Mouse (Mus musculus) MEL (cell line): ENCODE measurements around the gene Slc20a1. TPM values are rescaled to one million over a fixed set of nuclear protein-coding genes. Genes with fewer than 3 reads are reported as not detected.
A peak's percentile ranks its signal among the peaks of the same experiment; 100 is the strongest.

Experiments used
- DNase-seq: peaks from one replicate; pipeline ENCODE4 v3.0.0; 2011; ENCODE audit warnings: low read depth, low spot score
- H3K27ac ChIP-seq: 2 replicates; pipeline ENCODE4 v1.5.1; 2012; ENCODE audit warnings: low read depth, mild to moderate bottlenecking, control low read depth, low read length, moderate library complexity; ENCODE audit not compliant: control insufficient read depth
- H3K27me3 ChIP-seq, 2 experiments: fragments of 150-350 bp in 1 of 2; sonication (generic) in 1 of 2; 2 replicates each; pipeline ENCODE4 v1.6.1; 2012; ENCODE audit warnings: low read length in 2 of 2, mild to moderate bottlenecking in 2 of 2, improper control_type of control experiment in 1 of 2, moderate library complexity in 1 of 2; ENCODE audit not compliant: insufficient read depth in 2 of 2, control insufficient read depth in 1 of 2
- H3K36me3 ChIP-seq, 2 experiments: 2 replicates each; pipeline ENCODE4 v1.6.1; 2012 to 2014; ENCODE audit warnings: low read length in 2 of 2, improper control_type of control experiment in 1 of 2, inconsistent platforms in 1 of 2, mild to moderate bottlenecking in 1 of 2; ENCODE audit not compliant: insufficient read depth in 2 of 2, control insufficient read depth in 1 of 2
- H3K4me1 ChIP-seq, 2 experiments: fragments of 150-350 bp in 1 of 2; sonication (generic) in 1 of 2; 2 replicates each; pipeline ENCODE4 v1.6.1; 2012; ENCODE audit warnings: low read length in 2 of 2, improper control_type of control experiment in 1 of 2, mild to moderate bottlenecking in 1 of 2; ENCODE audit not compliant: insufficient read depth in 2 of 2, control insufficient read depth in 1 of 2
- H3K4me3 ChIP-seq, 2 experiments: fragments of 150-350 bp in 1 of 2; sonication (generic) in 1 of 2; 2 replicates each; pipeline ENCODE4 v1.5.1; 2012; ENCODE audit warnings: low read depth in 2 of 2, low read length in 2 of 2, mild to moderate bottlenecking in 2 of 2, moderate library complexity in 2 of 2, control low read depth in 1 of 2, improper control_type of control experiment in 1 of 2; ENCODE audit not compliant: control insufficient read depth in 1 of 2, insufficient read depth in 1 of 2
- H3K79me2 ChIP-seq: 2 replicates; pipeline ENCODE4 v1.6.1; 2012; ENCODE audit warnings: mild to moderate bottlenecking, low read length, moderate library complexity; ENCODE audit not compliant: control insufficient read depth, poor library complexity, insufficient read depth
- H3K9ac ChIP-seq: 2 replicates; pipeline ENCODE4 v1.6.1; 2012; ENCODE audit warnings: low read depth, mild to moderate bottlenecking, control low read depth, low read length, moderate library complexity; ENCODE audit not compliant: control insufficient read depth, poor library complexity, severe bottlenecking
- H3K9me3 ChIP-seq: fragments of 150-350 bp; sonication (generic); replicated peaks from 2 replicates; pipeline ENCODE4 v1.6.1; 2012; ENCODE audit warnings: mild to moderate bottlenecking, low read length, improper control_type of control experiment, moderate library complexity; ENCODE audit not compliant: insufficient read depth
- CHD1 ChIP-seq: IDR thresholded peaks from 2 replicates; pipeline ENCODE4 v1.6.1; 2012; ENCODE audit warnings: low read depth, mild to moderate bottlenecking, inconsistent platforms, low read length, improper control_type of control experiment
- E2F4 ChIP-seq: IDR thresholded peaks from 2 replicates; pipeline ENCODE4 v1.6.1; 2011; ENCODE audit warnings: low read depth, low read length, improper control_type of control experiment, borderline replicate concordance
- ELF1 ChIP-seq: IDR thresholded peaks from 2 replicates; pipeline ENCODE4 v1.6.1; 2014; ENCODE audit warnings: low read depth, mild to moderate bottlenecking, inconsistent platforms, low read length, improper control_type of control experiment, moderate library complexity
- EP300 ChIP-seq, 2 experiments: IDR thresholded peaks; 2 replicates each; pipeline ENCODE4 v1.6.1; 2011; ENCODE audit warnings: improper control_type of control experiment in 2 of 2, low read length in 2 of 2, low read depth in 1 of 2, mild to moderate bottlenecking in 1 of 2
- ETS1 ChIP-seq: IDR thresholded peaks from 2 replicates; pipeline ENCODE4 v1.6.1; 2012; ENCODE audit warnings: low read depth, mild to moderate bottlenecking, inconsistent platforms, low read length, improper control_type of control experiment, moderate library complexity
- GATA1 ChIP-seq: IDR thresholded peaks from 2 replicates; pipeline ENCODE4 v1.6.1; 2011; ENCODE audit warnings: low read depth, low read length, improper control_type of control experiment
- MAX ChIP-seq: IDR thresholded peaks from 2 replicates; pipeline ENCODE4 v1.6.1; 2011; ENCODE audit warnings: low read length, improper control_type of control experiment
- NELFE ChIP-seq: IDR thresholded peaks from 2 replicates; pipeline ENCODE4 v1.6.1; 2011; ENCODE audit warnings: low read depth, low read length, improper control_type of control experiment
- POLR2A ChIP-seq, 2 experiments: IDR thresholded peaks; 2 replicates each; pipeline ENCODE4 v1.6.1; 2011 to 2012; ENCODE audit warnings: low read length in 2 of 2, mild to moderate bottlenecking in 2 of 2, control low read depth in 1 of 2, improper control_type of control experiment in 1 of 2, low read depth in 1 of 2, moderate library complexity in 1 of 2; ENCODE audit not compliant: control insufficient read depth in 1 of 2, insufficient read depth in 1 of 2, poor library complexity in 1 of 2
- RAD21 ChIP-seq: IDR thresholded peaks from 2 replicates; pipeline ENCODE4 v1.6.1; 2011; ENCODE audit warnings: mild to moderate bottlenecking, low read depth, low read length, improper control_type of control experiment
- RCOR1 ChIP-seq: IDR thresholded peaks from 2 replicates; pipeline ENCODE4 v1.6.1; 2012; ENCODE audit warnings: low read depth, mild to moderate bottlenecking, inconsistent platforms, low read length, improper control_type of control experiment
- TAL1 ChIP-seq: IDR thresholded peaks from 2 replicates; pipeline ENCODE4 v1.6.1; 2012; ENCODE audit warnings: mild to moderate bottlenecking, inconsistent platforms, low read length, moderate library complexity, mixed read lengths
- TBP ChIP-seq: IDR thresholded peaks from 2 replicates; pipeline ENCODE4 v1.8.0; 2011; ENCODE audit warnings: low read depth, low read length, improper control_type of control experiment
- TCF12 ChIP-seq: IDR thresholded peaks from 2 replicates; pipeline ENCODE4 v1.6.1; 2014; ENCODE audit warnings: low read depth, mild to moderate bottlenecking, inconsistent platforms, low read length, improper control_type of control experiment, moderate library complexity
- UBTF ChIP-seq: IDR thresholded peaks from 2 replicates; pipeline ENCODE4 v1.6.1; 2012; ENCODE audit warnings: low read depth, mild to moderate bottlenecking, inconsistent platforms, low read length, improper control_type of control experiment, moderate library complexity, borderline replicate concordance; ENCODE audit not compliant: insufficient read depth
- USF2 ChIP-seq, 2 experiments: IDR thresholded peaks; 2 replicates each; pipeline ENCODE4 v1.6.1; 2011 to 2012; ENCODE audit warnings: improper control_type of control experiment in 2 of 2, low read length in 2 of 2, borderline replicate concordance in 1 of 2, inconsistent platforms in 1 of 2, low read depth in 1 of 2, mild to moderate bottlenecking in 1 of 2; ENCODE audit not compliant: insufficient read depth in 1 of 2
- ZMIZ1 ChIP-seq: IDR thresholded peaks from 2 replicates; pipeline ENCODE4 v1.6.1; 2012; ENCODE audit warnings: low read depth, mild to moderate bottlenecking, inconsistent platforms, low read length, improper control_type of control experiment, moderate library complexity
- ZNF384 ChIP-seq: IDR thresholded peaks from 2 replicates; pipeline ENCODE4 v1.6.1; 2012; ENCODE audit warnings: low read depth, mild to moderate bottlenecking, inconsistent platforms, low read length, improper control_type of control experiment
- polyA plus RNA-seq, 2 experiments: library from polyadenylated mRNA; stranded (reverse) in 1 of 2; unstranded in 1 of 2; fragments of >175 nt in 1 of 2; fragments of >200 nt in 1 of 2; gene quantifications; 2 replicates each; pipeline versions ENCODE4 v1.2.1 to v1.2.4; 2012; ENCODE audit warnings: low replicate concordance in 2 of 2, low read depth in 1 of 2; ENCODE audit not compliant: insufficient read length in 2 of 2, insufficient read depth in 1 of 2, missing spikeins in 1 of 2
- total RNA-seq: library from RNA; depleted of rRNA; stranded (reverse); fragments of 300-350 nt; gene quantifications from 2 replicates; pipeline ENCODE4 v1.2.3, GENCODE M21; 2012

Slc20a1 gene
- total and polyA plus RNA-seq, 3 experiments = 69.4 to 80.7 TPM; not detected in 1

- TF ChIP-seq GATA1 = peak; percentile 78
- no peak for TF ChIP-seq ZNF384
- TF ChIP-seq TBP = peak; percentile 56
- TF ChIP-seq UBTF = 0 out of 2 replicates have a peak, but pooled peaks have one; percentile 76
These were observed 35.4 kb downstream of the Slc20a1 start (continued) for GRCm38 (mm10) chr2:129233803-129234477.

- peak overlapping the region; percentile 29; the same call in 1 of the 2 replicates for H3K9ac ChIP-seq
- H3K79me2 ChIP-seq = no peaks in the 10 kb centered on the region
- H3K27me3 ChIP-seq = no peaks in the 10 kb centered on the region
- H3K4me3 ChIP-seq = no peak overlapping the region; a peak in 1 of 4 replicates
- peak; percentile 73 for DNase-seq
- no peaks in the 10 kb centered on the region for H3K9me3 ChIP-seq
- H3K4me1 ChIP-seq = peaks cover 10 to 20% of the 10 kb centered on the region in 2 experiments
- 0 out of 2 replicates have a peak, but pooled peaks have one; percentile 28 for TF ChIP-seq ETS1
- TF ChIP-seq USF2 (IDR thresholded peaks at IDR 0.05; ENCODE audit: borderline replicate concordance in 1 of 2, insufficient read depth in 1 of 2, low read depth in 1 of 2, low read length in 2 of 2) = no peak
- TF ChIP-seq CHD1 = no peak
- 0 out of 2 replicates have a peak, but pooled peaks have one; percentile 21 for TF ChIP-seq TCF12
- no peak for TF ChIP-seq ELF1
- no peak for TF ChIP-seq TBP
- TF ChIP-seq NELFE = no peak
- no peak for TF ChIP-seq RAD21
- no peak for TF ChIP-seq TAL1
- TF ChIP-seq GATA1 = no peak
- TF ChIP-seq POLR2A (IDR thresholded peaks at IDR 0.05; ENCODE audit: control insufficient read depth in 1 of 2, insufficient read depth in 1 of 2, low read depth in 1 of 2, low read length in 2 of 2, poor library complexity in 1 of 2) = no peak
- no peak for TF ChIP-seq E2F4
- no peak for TF ChIP-seq ZMIZ1
- peak in 1 of 2 experiments; percentile 47; a peak in 2 of 4 replicates for TF ChIP-seq EP300 (IDR thresholded peaks at IDR 0.05; ENCODE audit: low read depth in 1 of 2, low read length in 2 of 2)
- no peak for TF ChIP-seq MAX
- TF ChIP-seq RCOR1 = 0 out of 2 replicates have a peak, but pooled peaks have one; percentile 11
- TF ChIP-seq, all 39 proteins: peak for 4
- Histone ChIP-seq H3K36me3 (peaks cover 0 to 17% of the 10 kb centered on the region in 2 experiments; a peak in 2 of 4 replicates), H3K27ac (peak overlapping the region; percentile 73)
These were observed 36.2 kb downstream of the Slc20a1 start for GRCm38 (mm10) chr2:129234731-129235130.
